Mouse (Mus musculus): ENCODE results near the gene Micu2. TPM values are rescaled to one million over a fixed set of nuclear protein-coding genes. Genes with fewer than 3 reads are reported as not detected.

Micu2 gene
- polyA plus RNA-seq, 1 experiment from 2014 or later: 48.3 TPM

GRCm38 (mm10) chr14:57997431-57997830 is 1.6 kb downstream of the Micu2 start:
- Histone ChIP-seq H3K27ac (replicated peaks; ENCODE audit: low read depth, low read length) (no peak overlapping the region), H3K4me3 (replicated peaks; ENCODE audit: low read depth, low read length) (no peak overlapping the region), H3K36me3 (ENCODE audit: control insufficient read depth, insufficient read depth, low read length) (no peaks in the 10 kb centered on the region), H3K9me3 (ENCODE audit: control insufficient read depth, low read length) (no peaks in the 10 kb centered on the region), H3K9ac (replicated peaks; ENCODE audit: low read length) (no peak overlapping the region), H3K27me3 (ENCODE audit: control insufficient read depth, insufficient read depth, low read length) (no peaks in the 10 kb centered on the region), H3K4me2 (ENCODE audit: low read length) (no peak overlapping the region), H3K4me1 (ENCODE audit: control insufficient read depth, insufficient read depth, low read length) (peaks cover 7% of the 10 kb centered on the region; the same call in 1 of the 2 replicates)
- no peak for ATAC-seq (ENCODE audit: low FRiP score, low TSS enrichment)
- 90% methylated on average over 1 of the region's 1 CpGs for WGBS
- no peak for DNase-seq

GRCm38 (mm10) chr14:57996210-57996609 is 2.9 kb downstream of the Micu2 start:
- ATAC-seq (ENCODE audit: low FRiP score, low TSS enrichment) (no peak), DNase-seq (no peak)
- Histone ChIP-seq H3K9me3 (ENCODE audit: control insufficient read depth, low read length) (no peaks in the 10 kb centered on the region), H3K27ac (replicated peaks; ENCODE audit: low read depth, low read length) (no peak overlapping the region), H3K27me3 (ENCODE audit: control insufficient read depth, insufficient read depth, low read length) (no peaks in the 10 kb centered on the region), H3K4me3 (replicated peaks; ENCODE audit: low read depth, low read length) (no peak overlapping the region), H3K4me1 (ENCODE audit: control insufficient read depth, insufficient read depth, low read length) (peaks cover 7% of the 10 kb centered on the region; the same call in 1 of the 2 replicates), H3K9ac (replicated peaks; ENCODE audit: low read length) (no peak overlapping the region), H3K36me3 (ENCODE audit: control insufficient read depth, insufficient read depth, low read length) (peaks cover 2% of the 10 kb centered on the region; the same call in 1 of the 2 replicates), H3K4me2 (ENCODE audit: low read length) (no peak overlapping the region)
- 95% methylated on average over 3 of the region's 3 CpGs for WGBS

GRCm38 (mm10) chr14:57991761-57992160 is 7.3 kb downstream of the Micu2 start:
- Histone ChIP-seq H3K9ac (replicated peaks; ENCODE audit: low read length) (no peak overlapping the region), H3K27ac (replicated peaks; ENCODE audit: low read depth, low read length) (no peak overlapping the region), H3K4me2 (ENCODE audit: low read length) (no peak overlapping the region), H3K27me3 (ENCODE audit: control insufficient read depth, insufficient read depth, low read length) (no peaks in the 10 kb centered on the region), H3K4me1 (ENCODE audit: control insufficient read depth, insufficient read depth, low read length) (no peaks in the 10 kb centered on the region), H3K9me3 (ENCODE audit: control insufficient read depth, low read length) (peaks cover 8% of the 10 kb centered on the region; the same call in 1 of the 2 replicates), H3K36me3 (ENCODE audit: control insufficient read depth, insufficient read depth, low read length) (peaks cover 13% of the 10 kb centered on the region; the same call in 1 of the 2 replicates), H3K4me3 (replicated peaks; ENCODE audit: low read depth, low read length) (no peak overlapping the region)
- DNase-seq (no peak), ATAC-seq (ENCODE audit: low FRiP score, low TSS enrichment) (no peak)

- peaks cover 8% of the 10 kb centered on the region; the same call in 1 of the 2 replicates for H3K9me3 ChIP-seq (ENCODE audit: control insufficient read depth, low read length)
- no peak overlapping the region for H3K27ac ChIP-seq (replicated peaks; ENCODE audit: low read depth, low read length)
- no peaks in the 10 kb centered on the region for H3K4me1 ChIP-seq (ENCODE audit: control insufficient read depth, insufficient read depth, low read length)
- DNase-seq (no peak), ATAC-seq (ENCODE audit: low FRiP score, low TSS enrichment) (no peak)
- 100% methylated on average over 2 of the region's 2 CpGs for WGBS
- H3K4me3 ChIP-seq (replicated peaks; ENCODE audit: low read depth, low read length): no peak overlapping the region
- no peak overlapping the region for H3K4me2 ChIP-seq (ENCODE audit: low read length)
- peaks cover 13% of the 10 kb centered on the region; the same call in 1 of the 2 replicates for H3K36me3 ChIP-seq (ENCODE audit: control insufficient read depth, insufficient read depth, low read length)
- no peaks in the 10 kb centered on the region for H3K27me3 ChIP-seq (ENCODE audit: control insufficient read depth, insufficient read depth, low read length)
- H3K9ac ChIP-seq (replicated peaks; ENCODE audit: low read length): no peak overlapping the region
These were observed 9.9 kb downstream of the Micu2 start for GRCm38 (mm10) chr14:57989162-57989561.

- H3K27me3 ChIP-seq (ENCODE audit: control insufficient read depth, insufficient read depth, low read length): no peaks in the 10 kb centered on the region
- H3K4me1 ChIP-seq (ENCODE audit: control insufficient read depth, insufficient read depth, low read length): peaks cover 7% of the 10 kb centered on the region; the same call in 1 of the 2 replicates
- H3K4me3 ChIP-seq (replicated peaks; ENCODE audit: low read depth, low read length): no peak overlapping the region
- H3K4me2 ChIP-seq (ENCODE audit: low read length): no peak overlapping the region
- no peak overlapping the region for H3K9ac ChIP-seq (replicated peaks; ENCODE audit: low read length)
- H3K36me3 ChIP-seq (ENCODE audit: control insufficient read depth, insufficient read depth, low read length): 0 out of 2 replicates have a peak, but pooled peaks cover 11% of the 10 kb centered on the region
- no peak for ATAC-seq (ENCODE audit: low FRiP score, low TSS enrichment)
- H3K27ac ChIP-seq (replicated peaks; ENCODE audit: low read depth, low read length): no peak overlapping the region
- WGBS: 88% methylated on average over 2 of the region's 2 CpGs
- DNase-seq: no peak
- H3K9me3 ChIP-seq (ENCODE audit: control insufficient read depth, low read length): peaks cover 8% of the 10 kb centered on the region; the same call in 1 of the 2 replicates
These were observed 13.3 kb downstream of the Micu2 start for GRCm38 (mm10) chr14:57985780-57986179.

GRCm38 (mm10) chr14:57982450-57982849 is 16.6 kb downstream of the Micu2 start:
- Histone ChIP-seq H3K4me2 (ENCODE audit: low read length) (peak overlapping the region; percentile 36), H3K36me3 (ENCODE audit: control insufficient read depth, insufficient read depth, low read length) (0 out of 2 replicates have a peak, but pooled peaks cover 4% of the 10 kb centered on the region), H3K9me3 (ENCODE audit: control insufficient read depth, low read length) (peaks cover 5% of the 10 kb centered on the region; the same call in 1 of the 2 replicates), H3K9ac (replicated peaks; ENCODE audit: low read length) (peak overlapping the region; percentile 45; the same call in 1 of the 2 replicates), H3K27ac (replicated peaks; ENCODE audit: low read depth, low read length) (0 out of 2 replicates have a peak overlapping the region, but pooled peaks have one; percentile 46), H3K4me3 (replicated peaks; ENCODE audit: low read depth, low read length) (no peak overlapping the region), H3K27me3 (ENCODE audit: control insufficient read depth, insufficient read depth, low read length) (no peaks in the 10 kb centered on the region), H3K4me1 (ENCODE audit: control insufficient read depth, insufficient read depth, low read length) (peaks cover 7% of the 10 kb centered on the region; the same call in 1 of the 2 replicates)
- peak; percentile 46 for DNase-seq
- ATAC-seq (ENCODE audit: low FRiP score, low TSS enrichment): no peak
- WGBS: 8% methylated on average over 7 of the region's 7 CpGs

GRCm38 (mm10) chr14:57981720-57982418 is 17.2 kb downstream of the Micu2 start:
- DNase-seq (peak; percentile 69), ATAC-seq (ENCODE audit: low FRiP score, low TSS enrichment) (peak; percentile 50; the same call in 1 of the 2 replicates)
- H3K36me3 ChIP-seq (ENCODE audit: control insufficient read depth, insufficient read depth, low read length): no peaks in the 10 kb centered on the region
- H3K9me3 ChIP-seq (ENCODE audit: control insufficient read depth, low read length): no peaks in the 10 kb centered on the region
- H3K4me3 ChIP-seq (replicated peaks; ENCODE audit: low read depth, low read length): no peak overlapping the region
- H3K4me1 ChIP-seq (ENCODE audit: control insufficient read depth, insufficient read depth, low read length): peaks cover 7% of the 10 kb centered on the region; the same call in 1 of the 2 replicates
- H3K27ac ChIP-seq (replicated peaks; ENCODE audit: low read depth, low read length): peak overlapping the region; percentile 46
- H3K27me3 ChIP-seq (ENCODE audit: control insufficient read depth, insufficient read depth, low read length): no peaks in the 10 kb centered on the region
- WGBS: 19% methylated on average over 14 of the region's 14 CpGs
- H3K9ac ChIP-seq (replicated peaks; ENCODE audit: low read length): peak overlapping the region; percentile 45; the same call in 1 of the 2 replicates
- H3K4me2 ChIP-seq (ENCODE audit: low read length): peak overlapping the region; percentile 36

- no peak overlapping the region for H3K9ac ChIP-seq (replicated peaks; ENCODE audit: low read length)
- H3K4me3 ChIP-seq (replicated peaks; ENCODE audit: low read depth, low read length): no peak overlapping the region
- WGBS: 79% methylated on average over 8 of the region's 8 CpGs
- H3K36me3 ChIP-seq (ENCODE audit: control insufficient read depth, insufficient read depth, low read length): no peaks in the 10 kb centered on the region
- H3K4me1 ChIP-seq (ENCODE audit: control insufficient read depth, insufficient read depth, low read length): peaks cover 7% of the 10 kb centered on the region; the same call in 1 of the 2 replicates
- H3K27me3 ChIP-seq (ENCODE audit: control insufficient read depth, insufficient read depth, low read length): no peaks in the 10 kb centered on the region
- H3K27ac ChIP-seq (replicated peaks; ENCODE audit: low read depth, low read length): no peak overlapping the region
- H3K9me3 ChIP-seq (ENCODE audit: control insufficient read depth, low read length): no peaks in the 10 kb centered on the region
- ATAC-seq (ENCODE audit: low FRiP score, low TSS enrichment) (no peak), DNase-seq (no peak)
- no peak overlapping the region for H3K4me2 ChIP-seq (ENCODE audit: low read length)
These were observed 18.3 kb downstream of the Micu2 start for GRCm38 (mm10) chr14:57980776-57981175.

GRCm38 (mm10) chr14:57980179-57980578 is 18.9 kb downstream of the Micu2 start:
- Histone ChIP-seq H3K27me3 (ENCODE audit: control insufficient read depth, insufficient read depth, low read length) (no peaks in the 10 kb centered on the region), H3K4me1 (ENCODE audit: control insufficient read depth, insufficient read depth, low read length) (peaks cover 7% of the 10 kb centered on the region; the same call in 1 of the 2 replicates), H3K27ac (replicated peaks; ENCODE audit: low read depth, low read length) (no peak overlapping the region), H3K4me3 (replicated peaks; ENCODE audit: low read depth, low read length) (no peak overlapping the region), H3K9me3 (ENCODE audit: control insufficient read depth, low read length) (no peaks in the 10 kb centered on the region), H3K9ac (replicated peaks; ENCODE audit: low read length) (no peak overlapping the region), H3K36me3 (ENCODE audit: control insufficient read depth, insufficient read depth, low read length) (no peaks in the 10 kb centered on the region), H3K4me2 (ENCODE audit: low read length) (no peak overlapping the region)
- 48% methylated on average over 3 of the region's 3 CpGs for WGBS
- DNase-seq (no peak), ATAC-seq (ENCODE audit: low FRiP score, low TSS enrichment) (no peak)

All from midbrain, embryonic 14.5 days (tissue).